Mouse (Mus musculus): ENCODE results near the gene Rprd1b.
"Not testable (repeated sequence)": the region's sequence is repeated elsewhere in the genome, so short reads cannot be mapped to it uniquely, and the experiment has no call there.

The Rprd1b gene

GRCm38 (mm10) chr2:158040396-158040795, 12.1 kb downstream of the Rprd1b start:
- no peak for DNase-seq (ENCODE audit: extremely low read depth, low read depth)

- no peak for DNase-seq (ENCODE audit: extremely low read depth, low read depth)
These were observed 15.2 kb downstream of the Rprd1b start for GRCm38 (mm10) chr2:158043504-158043903.

GRCm38 (mm10) chr2:158046186-158046585, 17.9 kb downstream of the Rprd1b start:
- no peak for DNase-seq (ENCODE audit: extremely low read depth, low read depth)

DNA sequence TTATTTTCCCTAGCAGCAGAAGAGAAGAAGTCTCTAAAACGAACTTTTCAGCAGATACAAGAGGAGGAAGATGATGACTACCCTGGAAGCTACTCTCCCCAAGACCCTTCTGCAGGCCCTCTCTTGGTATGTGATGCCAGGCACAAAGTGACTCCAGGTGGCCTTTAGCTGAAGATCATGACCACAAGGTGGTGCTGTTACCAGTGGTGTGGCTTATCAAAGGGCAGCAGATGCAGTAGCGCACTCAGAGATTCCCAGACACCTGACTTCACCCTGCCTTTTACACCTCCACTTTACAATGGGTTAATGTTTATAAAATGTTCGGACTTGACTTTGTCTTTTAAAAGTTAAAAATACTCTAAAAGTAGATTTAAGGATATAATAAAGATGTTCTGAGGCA, 19.6 kb downstream of the Rprd1b start:
- DNase-seq (ENCODE audit: extremely low read depth, low read depth), result no peak

DNA sequence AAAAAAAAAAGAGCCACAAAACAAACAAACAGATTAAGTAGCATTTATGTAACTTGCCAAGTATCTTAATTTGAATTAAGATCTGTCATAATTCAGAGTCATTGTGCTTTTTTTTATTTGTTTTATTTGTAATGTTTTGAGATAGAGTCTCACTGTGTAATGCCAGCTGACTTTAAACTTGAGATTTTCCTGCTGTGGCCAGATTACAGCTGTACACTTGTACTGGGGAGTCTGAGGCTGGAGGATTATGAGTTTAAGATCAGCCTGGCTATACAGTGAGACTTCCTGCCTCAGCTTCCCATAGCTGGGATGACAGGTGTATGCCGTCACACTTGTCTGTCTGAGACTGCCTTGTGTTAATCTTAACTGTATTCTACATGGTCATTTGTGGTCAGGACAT, 20.4 kb downstream of the Rprd1b start:
- DNase-seq (ENCODE audit: extremely low read depth, low read depth), result no peak

- DNase-seq (ENCODE audit: extremely low read depth, low read depth), result no peak
These were observed 21.8 kb downstream of the Rprd1b start for GRCm38 (mm10) chr2:158050116-158050515.

GRCm38 (mm10) chr2:158054596-158054995, 26.3 kb downstream of the Rprd1b start:
- DNase-seq (ENCODE audit: extremely low read depth, low read depth), result no peak

- DNase-seq (ENCODE audit: extremely low read depth, low read depth), result not testable (repeated sequence)
These were observed 27.1 kb downstream of the Rprd1b start for GRCm38 (mm10) chr2:158055383-158055782.

DNA sequence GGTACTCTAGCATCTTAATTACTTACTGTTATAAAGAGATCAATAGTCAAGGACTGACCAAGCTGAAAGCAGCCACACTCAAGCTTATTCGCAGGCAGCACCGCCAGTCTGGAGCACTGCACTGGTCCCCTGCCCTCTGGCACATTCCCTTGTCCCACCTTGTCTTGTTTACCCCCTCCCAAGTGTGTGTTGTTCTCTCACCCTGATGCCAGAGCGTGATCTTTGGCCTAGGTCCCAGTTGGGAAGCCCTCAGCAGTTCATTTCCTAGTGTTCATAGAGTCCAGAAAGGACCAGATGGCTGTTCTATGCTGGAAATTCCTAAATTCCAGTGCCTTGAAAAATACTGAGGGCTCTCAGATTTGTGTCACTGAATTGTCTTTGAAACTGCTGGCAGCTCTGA, 28.7 kb downstream of the Rprd1b start:
- no peak for DNase-seq (ENCODE audit: extremely low read depth, low read depth)

DNA sequence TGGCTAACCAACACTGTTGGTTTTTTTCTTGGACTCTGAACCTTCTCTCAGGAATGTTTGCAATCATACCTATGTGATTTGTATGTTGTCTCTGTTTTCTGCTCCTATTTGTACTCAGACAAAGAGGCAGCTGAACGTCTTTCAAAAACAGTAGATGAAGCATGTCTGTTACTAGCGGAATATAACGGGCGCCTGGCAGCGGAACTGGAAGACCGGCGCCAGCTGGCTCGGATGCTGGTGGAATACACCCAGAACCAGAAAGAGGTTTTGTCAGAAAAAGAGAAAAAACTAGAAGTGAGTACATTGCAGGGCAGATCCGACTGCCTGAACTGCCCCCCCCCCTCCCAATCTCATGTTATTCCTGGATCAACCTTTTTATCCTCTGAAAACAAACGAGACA, 30.2 kb downstream of the Rprd1b start:
- DNase-seq (ENCODE audit: extremely low read depth, low read depth), result no peak

- peak; percentile 27 for DNase-seq (ENCODE audit: extremely low read depth, low read depth)
These were observed 31.4 kb downstream of the Rprd1b start for GRCm38 (mm10) chr2:158059666-158060105.

GRCm38 (mm10) chr2:158063036-158063435, 34.7 kb downstream of the Rprd1b start:
- no peak for DNase-seq (ENCODE audit: extremely low read depth, low read depth)

DNA sequence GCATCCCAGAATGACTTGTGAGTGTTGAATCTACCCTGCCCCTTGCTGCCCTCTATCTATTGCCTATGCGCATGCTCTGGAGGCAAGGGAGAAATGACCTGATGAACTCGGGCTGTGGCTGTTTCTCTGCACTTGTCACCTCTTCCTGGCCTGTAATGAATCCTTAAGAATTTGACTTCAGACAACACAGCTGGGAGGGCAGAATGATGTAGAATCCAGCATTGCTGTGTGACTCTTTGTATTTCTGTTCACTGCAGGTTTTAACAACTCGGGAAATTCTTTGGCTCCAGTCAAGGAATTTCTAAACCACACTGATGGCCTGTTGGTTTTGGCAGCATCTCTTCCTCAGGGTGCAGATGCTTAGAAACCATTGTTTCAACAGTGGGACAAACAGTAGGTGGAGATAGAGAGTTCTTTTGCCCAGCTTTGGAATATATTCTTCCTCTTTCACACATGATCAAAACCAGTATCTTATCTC, 36.3 kb downstream of the Rprd1b start:
- peak; percentile 18 for DNase-seq (ENCODE audit: extremely low read depth, low read depth)

- no peak for DNase-seq (ENCODE audit: extremely low read depth, low read depth)
These were observed 36.8 kb downstream of the Rprd1b start for GRCm38 (mm10) chr2:158065064-158065463.

- no peak for DNase-seq (ENCODE audit: extremely low read depth, low read depth)
These were observed 38.2 kb downstream of the Rprd1b start for GRCm38 (mm10) chr2:158066456-158066855.

DNA sequence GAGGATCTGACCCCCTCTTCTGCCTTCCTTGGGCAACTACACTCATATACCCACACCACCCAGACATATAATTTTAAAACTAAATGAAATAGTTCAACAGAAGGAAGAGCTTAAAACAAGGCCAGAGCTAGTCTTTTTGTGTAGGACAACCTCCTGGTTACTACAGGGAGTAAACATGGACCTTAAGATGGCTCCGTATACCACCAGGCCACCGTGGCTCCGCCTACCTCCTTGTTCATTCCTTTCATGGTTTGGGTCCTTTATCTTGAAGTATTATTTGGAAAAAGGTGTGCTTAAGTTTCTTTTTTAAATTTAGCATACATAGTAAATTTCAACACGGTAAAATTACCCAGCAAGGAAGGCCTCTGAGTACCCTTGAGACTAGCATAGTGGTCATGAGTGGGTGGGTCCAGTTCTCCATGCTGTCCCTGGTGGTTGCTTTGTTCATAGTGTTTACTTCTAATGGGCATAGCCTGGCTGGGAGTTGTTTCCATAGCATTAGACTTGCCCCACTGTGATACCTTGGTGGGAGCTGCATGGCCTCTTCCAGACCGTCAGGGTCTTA, 39.0 kb downstream of the Rprd1b start:
- DNase-seq (ENCODE audit: extremely low read depth, low read depth), result no peak

- DNase-seq (ENCODE audit: extremely low read depth, low read depth), result peak; percentile 10
These were observed 40.2 kb downstream of the Rprd1b start for GRCm38 (mm10) chr2:158068444-158068971.

DNA sequence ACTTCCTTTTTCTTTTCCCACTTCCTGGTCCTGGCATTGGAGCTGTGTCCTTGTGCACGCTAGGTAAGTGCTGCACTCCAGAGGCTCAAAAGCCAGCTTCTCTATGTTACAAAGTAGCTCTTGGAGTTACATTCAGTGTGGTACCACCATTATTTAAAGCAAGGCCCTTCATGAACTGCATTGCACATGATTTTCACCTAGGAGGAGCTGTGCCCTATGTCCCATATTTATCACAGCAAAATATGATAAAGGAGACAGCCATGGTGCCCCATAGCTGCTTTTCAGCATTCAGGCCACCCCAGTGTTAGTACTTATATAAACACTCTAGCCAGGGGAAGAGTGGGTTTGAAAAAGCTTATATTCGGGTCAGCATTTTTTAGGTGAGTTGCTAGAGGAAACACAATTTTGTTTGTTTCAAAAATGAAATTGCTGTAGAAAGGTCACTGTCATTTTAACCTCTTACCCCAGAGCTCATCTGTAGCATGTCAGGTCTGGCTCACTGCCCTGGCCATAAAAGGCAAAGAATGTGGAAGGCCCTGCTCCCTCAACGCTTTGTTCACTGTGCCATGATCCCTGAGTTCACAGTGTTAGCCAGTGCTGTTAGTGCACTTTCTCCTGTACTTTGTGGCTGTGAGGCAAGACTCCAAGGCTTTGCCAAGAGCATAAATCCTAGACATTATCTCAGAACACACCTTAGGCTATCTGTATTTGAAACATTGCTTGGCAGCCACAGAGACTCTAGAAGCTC, 42.8 kb downstream of the Rprd1b start:
- DNase-seq (ENCODE audit: extremely low read depth, low read depth), result no peak

DNA sequence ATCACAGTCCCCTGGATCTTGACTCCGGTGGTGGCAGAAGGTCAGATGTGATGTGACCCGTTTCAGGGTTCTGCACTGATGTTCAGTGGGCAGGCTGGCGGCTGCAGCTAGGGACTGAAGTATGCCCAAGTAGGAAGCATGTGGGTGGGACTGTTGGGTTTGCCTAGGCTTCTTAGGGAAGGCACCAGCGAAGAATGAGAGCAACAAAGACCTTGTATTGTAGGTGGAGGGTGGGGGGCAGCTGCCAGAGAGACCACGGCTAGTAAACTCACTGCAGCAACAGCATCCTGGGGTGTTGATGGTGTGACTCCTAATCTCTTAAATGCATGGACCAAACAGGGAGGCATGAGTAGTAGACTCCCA, 43.3 kb downstream of the Rprd1b start:
- DNase-seq (ENCODE audit: extremely low read depth, low read depth), result no peak

GRCm38 (mm10) chr2:158074835-158075234, 46.5 kb downstream of the Rprd1b start:
- DNase-seq (ENCODE audit: extremely low read depth, low read depth), result no peak

- no peak for DNase-seq (ENCODE audit: extremely low read depth, low read depth)
These were observed 48.4 kb downstream of the Rprd1b start for GRCm38 (mm10) chr2:158076690-158077089.

- DNase-seq (ENCODE audit: extremely low read depth, low read depth), result no peak
These were observed 49.7 kb downstream of the Rprd1b start for GRCm38 (mm10) chr2:158077981-158078380.

DNA sequence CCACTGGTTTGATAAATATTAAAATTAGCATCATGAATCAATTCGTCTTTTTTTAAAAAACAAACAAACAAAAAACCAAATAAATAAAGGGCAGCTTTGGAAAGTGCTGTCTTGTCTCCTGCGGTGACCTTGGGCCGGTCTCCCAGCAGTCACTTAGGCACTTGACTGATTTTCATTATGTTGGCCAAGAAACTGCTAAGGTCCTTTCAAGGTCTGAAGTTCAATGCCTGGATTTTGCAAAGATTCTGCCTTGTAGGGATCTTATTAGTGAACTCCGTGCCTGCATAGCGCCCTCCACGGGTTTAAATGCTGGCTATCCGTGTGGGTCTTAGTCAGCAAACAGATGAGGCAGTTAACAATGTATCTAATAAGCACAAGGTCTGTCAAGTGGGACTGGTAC, 50.7 kb downstream of the Rprd1b start:
- DNase-seq (ENCODE audit: extremely low read depth, low read depth), result no peak

Measured in MEL-GATA-1-ER (cell line).